Mouse (Mus musculus) thymus, postnatal 25 days (tissue): ENCODE data around the gene Fndc3b.

Experiments used
- DNase-seq: peaks from one replicate; pipeline ENCODE4 v3.0.0; 2022

The Fndc3b gene

DNA sequence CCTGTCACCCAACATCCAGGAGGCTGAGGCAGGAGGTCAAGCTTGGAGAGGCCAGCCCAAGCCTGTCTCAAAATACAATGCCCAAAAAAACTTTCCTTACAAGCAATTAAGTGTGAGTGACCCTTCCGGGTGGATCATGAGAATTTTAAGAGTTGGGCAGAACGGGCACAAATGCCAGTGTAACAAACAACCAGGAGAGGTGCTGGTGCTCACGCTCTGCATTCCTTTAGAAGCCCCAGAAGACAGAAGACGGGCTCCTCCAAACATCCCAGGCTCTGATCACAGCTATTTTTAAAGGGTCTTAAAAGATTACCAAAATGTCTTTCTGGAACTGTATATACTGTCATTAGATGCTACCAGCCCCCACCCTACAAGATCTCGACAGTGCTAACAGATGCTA is 2.5 kb downstream of the Fndc3b start:
- DNase-seq, result no peak

DNA sequence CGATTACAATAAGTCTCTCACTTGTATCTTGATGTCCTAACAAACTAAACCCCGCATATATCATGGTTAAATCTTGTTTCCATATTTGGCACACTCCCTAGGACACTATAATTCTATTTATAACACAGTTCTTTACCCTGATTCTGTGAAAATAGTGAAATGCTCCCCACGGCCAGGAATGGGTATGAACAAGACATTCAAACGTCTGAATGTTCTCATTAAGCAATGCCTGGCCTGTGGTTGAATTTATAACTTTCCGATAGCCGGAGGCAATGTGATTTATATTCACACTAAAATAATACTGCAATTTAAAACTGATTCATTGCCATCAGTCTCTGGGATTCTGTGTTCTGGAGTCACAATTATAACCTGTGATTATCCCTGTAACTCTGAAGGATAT is 5.3 kb downstream of the Fndc3b start:
- DNase-seq, result no peak

DNA sequence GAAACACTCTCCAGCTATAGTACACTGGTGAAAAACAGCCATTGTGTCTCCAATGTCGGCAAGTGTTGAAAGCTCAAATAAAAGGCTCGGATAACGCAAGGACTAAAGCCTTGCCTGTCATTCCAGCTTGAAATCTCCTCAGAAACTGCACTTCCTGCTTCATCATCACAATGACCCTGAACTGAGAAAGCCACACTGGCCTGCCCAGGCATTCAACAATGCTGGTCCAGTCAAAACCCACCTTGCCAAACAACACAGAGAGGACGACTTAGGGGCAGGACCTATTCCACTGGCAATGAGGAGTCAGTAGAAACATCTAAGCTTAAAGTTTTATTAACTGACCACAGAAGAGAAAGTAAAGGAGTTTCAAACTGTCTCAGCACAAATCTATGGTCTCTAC is 6.1 kb downstream of the Fndc3b start:
- no peak for DNase-seq

DNA sequence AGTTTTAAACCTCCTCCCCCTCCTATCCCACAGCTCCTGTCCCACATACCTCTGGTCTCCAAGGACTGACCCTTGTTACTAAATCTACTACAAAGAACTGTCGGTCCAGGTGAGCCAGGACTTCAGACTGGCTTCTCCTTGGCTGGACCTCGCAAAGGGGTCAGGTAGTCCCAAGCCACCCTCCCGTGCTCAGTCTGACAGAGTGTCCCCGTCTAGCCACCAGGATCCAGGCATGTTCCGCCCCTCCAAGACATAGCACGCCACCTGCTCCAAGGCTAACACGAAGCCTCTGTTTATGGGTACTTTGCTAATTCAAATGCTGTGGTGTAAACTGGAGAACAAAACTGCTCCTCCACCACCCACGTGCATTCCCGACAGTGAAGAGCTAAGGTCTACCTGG is 6.5 kb downstream of the Fndc3b start:
- no peak for DNase-seq

DNA sequence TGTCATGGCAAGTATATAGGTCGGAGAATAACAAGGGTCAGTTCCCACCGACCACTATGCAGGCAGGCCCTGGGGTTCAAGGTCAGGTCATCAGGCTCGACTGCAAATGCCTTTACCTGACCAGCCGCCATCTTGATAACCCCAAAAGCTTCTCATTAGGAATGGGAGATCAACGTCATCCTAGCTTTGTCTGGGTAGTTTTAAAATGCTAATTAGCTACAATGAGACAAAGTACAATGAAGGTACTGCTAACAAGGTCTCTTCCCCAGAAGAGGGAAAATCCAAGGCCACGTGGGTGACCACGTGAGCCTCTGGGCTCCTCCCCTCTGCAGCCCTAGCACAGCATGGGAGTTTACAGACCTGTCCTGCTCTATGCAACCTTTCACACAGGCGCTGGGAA is 7.6 kb downstream of the Fndc3b start:
- no peak for DNase-seq

DNA sequence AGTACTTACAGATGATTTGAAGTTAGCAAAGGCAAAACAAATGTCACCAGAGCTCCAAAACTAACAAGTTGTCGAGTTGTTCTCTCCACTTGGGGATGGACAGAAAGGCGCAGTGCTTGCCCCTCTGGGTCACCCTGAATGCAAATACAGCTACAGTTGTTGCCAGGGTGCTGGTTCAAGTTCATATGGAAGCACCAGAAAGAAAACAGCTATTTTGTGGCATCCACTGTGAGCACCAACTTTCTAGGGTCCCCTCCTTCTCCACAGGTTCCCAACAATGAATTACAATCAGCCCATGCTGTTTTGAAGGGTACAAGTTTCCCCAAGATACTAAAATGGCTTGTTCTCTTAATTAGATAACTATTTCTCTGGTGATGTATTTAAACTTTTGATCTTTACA is 8.0 kb downstream of the Fndc3b start:
- DNase-seq, result no peak

DNA sequence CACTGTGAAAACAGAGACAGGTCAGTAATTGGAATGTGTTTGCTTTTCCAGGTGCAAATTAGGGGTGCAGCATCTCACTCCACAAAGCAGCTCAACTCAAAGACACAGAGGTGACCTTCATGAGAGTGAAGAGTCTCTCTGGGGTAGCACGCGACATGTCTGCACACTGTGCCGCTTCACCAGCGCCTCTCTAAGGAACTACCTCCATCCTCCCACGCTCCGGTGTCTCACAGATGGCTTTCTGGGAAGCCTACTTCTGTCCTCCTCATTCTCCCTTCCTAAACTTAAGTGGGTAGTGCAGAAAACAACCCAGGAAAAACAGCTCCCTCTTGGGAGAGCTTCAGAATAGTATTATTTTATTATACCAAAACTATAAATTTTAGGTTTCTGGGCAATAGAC is 12.4 kb downstream of the Fndc3b start:
- DNase-seq, result no peak

DNA sequence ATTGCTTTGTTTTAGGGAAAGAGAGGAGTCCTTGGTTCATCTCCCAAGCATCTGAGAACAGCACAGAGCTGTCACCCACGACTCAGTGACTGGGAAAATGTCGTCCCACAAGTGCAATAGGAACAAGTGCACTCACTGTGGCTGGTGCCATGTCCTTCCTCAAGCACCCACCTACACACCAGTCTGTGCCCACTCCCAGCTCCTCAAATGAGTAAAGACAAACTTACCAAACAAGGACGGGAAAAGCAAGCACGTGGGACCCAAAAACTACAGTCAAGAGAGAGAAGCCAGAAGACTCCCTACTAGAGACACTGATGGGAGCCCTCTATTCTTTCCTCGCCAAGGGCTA is 14.7 kb downstream of the Fndc3b start:
- DNase-seq, result no peak

DNA sequence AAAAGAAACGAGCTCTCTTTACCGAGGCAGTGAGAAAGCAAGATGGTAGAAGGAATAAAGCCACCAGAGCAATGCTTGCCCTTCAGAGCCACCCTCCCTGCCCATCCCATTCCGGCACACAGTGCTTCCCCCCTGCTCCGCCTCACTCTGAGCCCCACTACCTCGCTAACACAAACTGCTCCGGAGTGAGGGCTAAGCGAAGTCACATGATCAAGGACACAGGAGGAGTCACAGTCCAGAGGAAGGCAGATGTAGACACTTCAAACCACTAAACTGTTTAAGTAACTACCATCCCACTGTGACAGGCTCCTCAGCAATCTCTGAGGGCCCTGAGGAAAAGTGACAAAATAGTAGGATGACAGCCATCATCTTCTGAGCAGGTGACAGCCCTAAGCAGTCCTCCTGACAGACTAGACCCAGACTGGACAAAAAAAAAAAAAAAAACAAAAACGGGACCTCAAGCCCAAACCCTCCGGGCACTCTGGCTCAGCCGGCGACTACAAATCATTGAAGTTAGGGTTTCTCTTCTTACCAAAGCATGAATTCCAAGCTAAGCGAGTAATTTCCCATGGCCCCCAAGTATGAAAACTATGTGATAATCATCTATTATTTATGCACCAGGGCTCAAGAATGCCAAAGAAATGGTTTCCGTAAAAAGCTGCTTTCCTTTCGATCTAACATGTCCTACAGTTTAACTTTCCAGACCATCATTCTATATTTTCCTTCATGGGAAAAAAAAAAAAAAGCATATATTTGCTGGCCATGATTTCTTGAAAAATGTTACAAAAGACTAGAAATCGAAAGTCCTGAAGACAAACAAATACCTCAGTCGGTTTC is 15.3 kb downstream of the Fndc3b start:
- DNase-seq, result no peak

DNA sequence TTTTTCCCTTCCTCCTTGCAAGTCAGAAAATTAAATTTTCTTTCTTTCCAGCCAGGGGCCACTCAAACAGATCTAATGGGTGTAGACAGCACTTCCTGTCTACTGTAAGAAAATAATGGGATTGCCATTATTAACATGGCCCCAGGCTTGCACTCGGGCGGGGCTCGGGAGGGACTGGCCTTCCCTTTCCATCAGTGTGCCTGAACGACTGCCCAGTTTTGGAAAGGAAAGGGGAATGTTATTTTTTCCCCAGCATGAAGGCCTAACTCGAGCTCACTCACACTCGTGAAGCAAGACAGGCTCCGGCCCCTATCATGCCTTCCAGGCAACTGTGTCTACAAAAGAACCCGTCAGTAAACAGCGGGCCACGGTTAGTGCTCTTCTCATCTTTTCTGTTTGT is 16.5 kb downstream of the Fndc3b start:
- DNase-seq, result no peak

DNA sequence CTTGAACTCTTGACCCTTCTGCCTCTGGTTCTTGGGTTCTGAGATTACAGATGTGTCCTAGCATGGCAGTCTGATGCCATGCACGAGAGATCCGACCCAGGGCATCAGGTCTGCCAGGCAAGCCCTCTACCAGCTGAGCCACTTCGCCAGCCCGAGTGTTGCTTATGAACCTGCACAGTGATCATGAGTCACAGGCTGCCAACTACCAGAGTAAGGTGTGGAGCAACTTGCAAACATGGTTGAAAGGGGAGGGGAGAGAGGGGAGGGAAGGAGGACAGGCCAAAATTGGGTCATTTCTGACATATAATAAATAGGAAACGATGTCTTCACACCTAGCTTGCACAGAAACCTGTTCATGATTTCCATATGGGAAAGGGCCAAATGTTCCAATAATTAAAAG is 17.0 kb downstream of the Fndc3b start:
- DNase-seq, result no peak

DNA sequence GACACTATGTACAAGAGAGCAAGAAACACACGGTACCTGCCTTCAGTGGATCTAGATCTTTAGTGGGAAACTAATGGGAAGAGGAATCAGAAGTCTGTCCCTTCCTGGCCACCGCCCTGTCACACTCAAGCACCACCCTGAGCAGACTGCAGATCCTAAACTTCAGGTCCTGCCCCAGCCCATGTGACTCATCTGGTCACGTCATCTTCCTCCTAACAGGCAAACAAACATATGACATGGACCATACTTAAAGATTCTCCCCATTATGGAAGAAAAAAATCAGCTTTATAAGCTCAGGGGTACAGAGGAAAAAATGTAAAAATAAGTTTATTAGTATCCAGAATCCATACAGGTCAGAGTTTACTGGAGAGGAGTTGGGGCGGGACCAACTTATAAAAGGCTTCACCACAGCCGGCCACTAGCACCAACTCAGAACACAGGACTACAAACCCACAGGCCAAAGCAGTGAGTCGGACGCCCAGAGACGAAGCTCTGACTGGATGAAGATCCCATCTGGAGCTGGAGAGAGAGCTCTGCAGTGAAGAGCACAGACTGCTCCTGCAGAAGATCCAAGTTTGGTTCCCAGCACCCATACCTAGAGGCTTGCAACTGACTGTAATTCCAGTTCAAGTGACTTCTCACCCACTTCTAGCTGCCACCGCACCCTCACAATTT is 19.5 kb downstream of the Fndc3b start:
- no peak for DNase-seq

DNA sequence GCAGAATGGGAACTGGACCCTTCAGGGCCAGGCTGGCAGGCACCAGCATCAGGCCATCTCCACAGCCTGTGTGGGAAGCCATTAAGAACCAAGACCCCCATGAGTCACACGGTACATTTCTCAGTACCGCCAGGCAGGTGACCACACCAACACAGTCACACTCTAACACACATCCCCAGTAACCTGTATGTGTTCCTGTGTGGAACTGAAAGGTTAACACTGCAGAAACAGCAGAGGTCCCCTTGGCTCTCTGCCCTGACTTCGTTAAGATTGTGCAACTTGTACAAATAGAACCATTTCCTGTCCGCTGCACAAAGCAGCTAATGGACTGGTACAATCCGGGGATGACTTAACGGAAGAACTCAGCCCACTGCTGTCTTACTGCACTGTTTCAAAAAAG is 21.1 kb downstream of the Fndc3b start:
- no peak for DNase-seq

DNA sequence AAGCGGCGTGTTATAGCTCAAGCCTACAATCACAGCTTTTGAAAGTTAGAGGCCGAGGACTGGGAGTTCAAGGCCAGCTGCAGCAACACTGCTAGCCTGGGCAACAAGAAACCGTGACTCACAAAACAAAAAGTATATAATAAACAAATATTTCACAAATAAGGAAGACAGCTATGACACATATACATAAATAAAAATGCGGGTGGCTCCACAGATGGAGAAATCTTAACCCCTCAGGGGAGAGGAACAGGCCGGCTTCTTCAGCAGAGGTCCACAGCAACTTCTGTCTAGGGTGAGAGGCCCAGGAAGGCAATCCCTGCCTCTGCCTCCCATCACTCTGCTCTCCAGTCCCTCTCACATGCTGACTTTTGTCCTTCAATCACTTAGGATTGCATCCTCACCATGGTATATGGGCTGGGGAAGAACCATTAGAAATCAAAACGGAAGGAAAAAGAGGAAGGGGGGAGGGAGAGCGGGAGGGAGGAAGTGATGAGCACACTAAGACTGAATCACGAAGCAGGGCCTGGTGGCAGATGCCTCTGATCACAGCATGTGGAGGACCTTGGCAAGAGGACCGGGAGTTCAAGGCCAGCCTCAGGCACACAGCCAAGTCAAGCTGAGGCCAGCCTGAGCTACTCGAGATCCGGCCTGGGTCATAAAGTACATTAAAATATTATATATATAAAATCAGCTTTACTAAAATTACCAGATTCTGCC is 21.8 kb downstream of the Fndc3b start:
- DNase-seq, result no peak

DNA sequence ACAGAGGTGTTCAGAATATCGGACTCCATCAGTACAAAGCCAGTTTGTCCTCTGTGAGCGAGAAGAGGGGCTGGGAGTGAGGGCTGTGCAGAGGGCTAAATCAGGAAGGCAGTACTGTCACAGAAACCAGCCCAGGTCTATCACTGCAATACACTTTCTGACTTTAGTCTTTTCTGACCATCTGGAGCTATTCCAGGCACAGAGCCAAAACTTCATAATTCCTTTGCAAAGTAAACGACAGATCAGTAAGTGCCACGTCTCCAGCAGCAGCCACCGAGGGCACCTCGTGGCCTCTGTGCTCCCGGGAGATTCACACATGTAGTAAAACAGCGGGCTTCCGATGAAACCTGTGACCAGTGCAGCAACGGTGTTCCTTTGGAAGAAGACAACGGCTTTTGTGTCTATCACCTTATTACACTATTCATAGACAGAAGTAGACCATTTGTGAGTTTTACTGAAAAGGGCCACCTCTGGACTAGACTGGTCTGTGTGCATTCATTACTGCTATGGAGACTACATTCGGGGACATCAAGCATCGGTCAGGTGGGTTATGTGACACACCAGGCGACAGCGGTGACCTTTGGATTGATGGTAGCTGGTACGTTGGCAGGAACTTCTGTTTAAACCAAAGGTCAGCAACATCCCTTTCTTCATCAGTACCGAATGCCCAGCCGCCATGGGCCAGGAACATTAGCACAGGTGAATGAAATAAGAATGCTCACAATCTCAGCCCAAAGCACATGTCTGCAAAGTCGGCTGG is 24.2 kb downstream of the Fndc3b start:
- no peak for DNase-seq

DNA sequence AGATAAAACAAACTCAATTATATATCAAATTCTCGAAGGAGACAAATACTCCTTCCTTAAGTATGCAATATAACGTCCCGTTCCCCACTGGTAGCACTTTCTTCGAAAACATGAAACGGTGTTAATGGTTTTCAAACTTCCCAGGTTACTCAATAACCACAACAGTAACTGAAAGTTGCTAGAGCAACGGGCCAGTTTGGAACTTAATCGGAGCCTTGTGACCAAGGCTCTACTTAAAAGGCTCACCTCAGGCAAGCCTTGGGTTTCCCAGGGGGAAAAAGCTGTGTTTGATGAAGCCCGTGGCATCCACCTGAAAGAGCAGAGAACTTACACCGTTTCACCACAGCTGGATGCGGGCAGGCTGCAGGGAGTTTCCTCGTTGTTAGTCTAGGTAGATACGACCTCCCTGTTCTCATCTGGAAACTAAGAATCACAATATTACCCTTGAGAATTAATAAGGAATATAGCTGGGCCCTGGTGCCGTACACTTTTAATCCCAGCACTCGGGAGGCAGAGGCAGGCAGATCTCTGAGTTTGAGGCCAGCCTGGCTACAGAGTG is 25.4 kb downstream of the Fndc3b start:
- no peak for DNase-seq

DNA sequence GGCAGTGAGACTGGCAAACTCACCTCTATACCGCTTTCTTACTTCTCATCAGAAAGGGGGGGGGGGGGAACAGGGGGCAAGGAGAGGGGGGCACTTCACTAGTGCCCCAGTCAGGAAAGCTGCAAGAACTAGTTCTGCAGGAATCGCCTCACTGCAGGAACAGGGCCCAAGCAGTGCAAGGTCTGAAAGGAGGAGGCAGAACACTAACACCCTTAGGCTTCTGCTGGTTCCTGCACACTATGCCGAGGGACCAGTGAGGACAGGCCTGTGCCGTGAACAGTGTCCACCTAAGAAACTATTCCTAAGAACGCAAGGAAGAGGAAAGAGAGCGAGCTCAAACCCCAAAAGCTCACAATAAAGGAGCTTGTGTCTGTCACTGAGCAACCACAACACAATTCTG is 26.0 kb downstream of the Fndc3b start:
- DNase-seq, result no peak

DNA sequence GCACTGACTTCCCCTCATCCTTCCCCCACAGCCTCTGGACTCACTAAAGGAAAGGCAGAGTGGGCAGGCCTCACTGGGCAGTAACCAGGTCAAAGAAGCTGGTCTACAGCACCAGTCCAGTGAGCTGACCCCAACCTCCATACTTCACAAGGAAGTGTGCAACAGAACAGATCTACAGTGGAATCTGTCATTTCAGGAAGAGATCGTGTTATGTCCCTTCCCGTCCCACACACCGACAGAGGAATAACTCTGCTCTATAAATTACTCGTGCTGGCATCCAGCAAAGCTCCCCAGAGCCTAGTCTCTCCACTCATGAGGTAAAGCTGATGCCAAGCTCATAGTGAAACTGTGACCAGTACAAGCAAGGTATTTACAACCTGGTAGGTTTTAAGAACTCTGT is 27.7 kb downstream of the Fndc3b start:
- DNase-seq, result no peak

DNA sequence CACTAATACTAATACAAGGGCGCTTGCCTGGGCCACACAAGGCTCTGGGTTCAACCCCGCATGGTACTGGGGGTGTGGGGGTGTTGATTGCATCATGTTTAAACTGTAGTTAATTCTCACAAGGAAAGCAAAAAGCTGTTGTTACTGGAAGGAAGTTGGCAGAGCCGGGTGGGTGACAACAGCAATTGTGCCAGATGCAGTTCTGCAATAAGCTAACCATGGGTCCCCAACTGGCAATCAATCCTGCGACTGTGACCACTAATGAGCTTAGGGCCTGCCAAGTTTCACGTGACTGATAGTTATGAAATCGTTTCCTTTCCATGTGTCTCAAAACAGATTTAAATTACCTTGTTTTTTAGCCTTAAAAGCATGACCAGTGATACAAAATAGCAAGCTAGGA is 33.5 kb downstream of the Fndc3b start:
- no peak for DNase-seq

DNA sequence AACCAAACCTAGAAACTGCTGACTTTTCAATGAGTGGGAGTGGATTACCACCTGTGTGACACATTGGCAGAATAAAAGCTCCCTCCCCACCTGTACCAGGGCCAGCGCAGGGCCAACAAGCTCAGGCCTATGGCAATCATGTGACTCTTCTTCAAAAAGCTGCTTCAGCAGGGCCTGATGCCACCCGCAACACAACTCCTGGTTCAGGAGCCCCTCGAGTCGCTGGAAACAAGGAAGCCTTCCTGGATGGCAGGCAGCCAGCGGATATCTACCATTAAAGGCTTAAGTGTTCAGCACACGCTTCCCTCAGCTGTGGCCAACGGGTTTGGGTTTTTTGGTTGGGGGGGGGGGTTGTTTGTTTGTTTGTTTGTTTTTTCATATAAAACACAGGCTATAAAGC is 37.4 kb downstream of the Fndc3b start:
- no peak for DNase-seq

DNA sequence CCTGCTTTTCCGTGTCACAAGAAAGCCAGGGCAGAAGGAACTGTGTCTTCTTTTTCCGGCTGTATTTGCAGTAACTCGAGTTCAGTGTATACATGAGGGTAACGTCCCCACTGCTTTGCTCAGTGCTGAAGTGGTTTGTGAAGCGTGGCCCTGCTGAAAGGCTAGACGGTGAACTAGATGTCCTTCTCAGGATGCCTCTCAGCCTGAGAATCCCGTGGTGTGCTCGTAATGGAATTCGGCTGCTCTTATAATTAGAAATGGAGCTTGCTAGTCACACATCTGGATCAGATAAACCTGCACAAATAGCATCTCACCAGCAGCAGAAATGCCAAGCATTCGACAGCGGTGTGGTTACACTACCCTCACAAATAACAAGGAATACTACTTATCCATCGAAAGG is 40.7 kb downstream of the Fndc3b start:
- DNase-seq, result no peak

DNA sequence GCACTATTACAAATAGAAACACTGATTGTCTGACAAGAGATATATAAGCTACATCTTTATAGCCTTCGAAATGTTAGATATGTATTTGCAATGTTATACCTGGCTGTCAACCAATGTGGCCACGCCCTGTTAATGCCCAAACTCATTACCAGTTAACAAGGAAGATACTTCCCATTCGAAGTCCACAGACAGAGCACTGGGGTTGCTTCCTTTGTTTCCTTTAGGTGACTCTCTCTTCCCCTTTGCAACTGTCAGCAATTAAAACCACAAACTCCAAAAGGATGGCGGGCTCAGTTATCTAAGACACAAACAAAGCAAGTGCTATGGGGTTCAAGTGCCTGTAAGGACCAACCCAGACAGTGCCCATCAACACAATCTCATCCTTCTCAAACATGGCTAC is 43.8 kb downstream of the Fndc3b start:
- DNase-seq, result no peak

DNA sequence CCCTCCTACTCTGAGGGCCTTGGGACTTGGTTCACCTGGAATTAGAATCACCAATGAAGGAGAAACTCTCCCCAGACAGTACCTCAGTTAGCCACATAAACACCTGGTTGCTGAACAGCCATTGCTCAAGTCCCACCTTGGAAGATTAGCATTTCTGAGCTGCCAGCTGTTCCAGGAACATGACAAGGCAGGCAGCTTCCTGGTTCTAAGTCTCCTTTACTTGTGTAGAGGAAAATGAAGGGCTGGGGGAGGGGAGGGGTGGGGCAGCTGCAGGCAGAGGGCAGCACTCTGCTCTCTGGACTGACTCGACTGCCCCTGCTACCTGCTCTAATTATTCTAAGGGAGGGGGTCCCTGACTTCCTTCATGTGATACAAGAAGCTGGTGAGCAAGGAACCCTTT is 45.8 kb downstream of the Fndc3b start:
- DNase-seq, result no peak
